Mouse (Mus musculus): Measurements from ENCODE around the gene Jam2. TPM values are rescaled to one million over a fixed set of nuclear protein-coding genes. Genes with fewer than 3 reads are reported as not detected.

Jam2 gene
- polyA plus RNA-seq (2015; fragmentation: Nextera tagmentation; extraction: Ambion mirVana), result 6.3 and 6.4 TPM in 2 replicates

DNA sequence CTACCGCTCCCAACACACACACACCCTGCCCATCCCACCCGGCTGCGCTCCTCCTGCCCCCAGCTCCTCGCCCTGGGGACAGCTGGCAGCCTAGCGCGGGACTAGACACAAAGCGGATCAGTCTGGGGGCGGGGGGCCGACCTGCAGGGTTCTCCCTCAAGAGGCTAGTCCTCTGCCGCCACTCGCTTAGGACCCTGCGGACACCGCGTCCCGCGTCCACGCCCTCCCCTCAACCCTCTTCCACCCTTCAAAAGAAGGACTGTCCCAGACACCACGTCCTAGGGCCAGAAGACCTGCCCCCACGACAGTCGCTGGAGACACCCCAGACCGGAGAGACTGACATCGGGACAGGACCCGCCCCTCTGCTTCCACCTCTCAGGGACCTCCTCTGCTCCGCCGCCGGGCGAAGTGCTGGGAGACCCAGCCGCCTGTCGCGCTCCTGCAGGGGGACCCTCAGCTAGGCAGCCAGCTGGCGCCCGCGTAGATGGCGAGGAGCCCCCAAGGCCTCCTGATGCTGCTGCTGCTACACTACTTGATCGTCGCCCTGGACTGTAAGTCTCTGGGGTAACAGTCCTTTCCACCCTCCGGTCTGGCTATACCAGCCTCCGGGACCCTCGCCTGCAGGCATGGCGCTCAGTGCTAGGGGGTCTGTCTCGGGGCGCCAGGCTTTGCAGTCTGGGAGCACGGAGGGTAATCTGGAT lies at the start of gene Jam2:
Gene Jam2 (plus strand): TSS at position 121 of the 701 bp plus-strand sequence.
- H3K27ac ChIP-seq (replicated peaks), result peak within 1 kb of the TSS; percentile 45
- peak within 1 kb of the TSS; percentile 98 for H3K4me2 ChIP-seq (replicated peaks; ENCODE audit: low read depth)
- H3K4me3 ChIP-seq (ENCODE audit: low read depth, low read length), result peak within 1 kb of the TSS; percentile 59
- DNase-seq (ENCODE audit: low spot score) (peak; percentile 41), ATAC-seq (ENCODE audit: low FRiP score, low TSS enrichment) (peak; percentile 64)
- peak within 1 kb of the TSS; percentile 56 for H3K9ac ChIP-seq (ENCODE audit: low read length)
- H3K4me1 ChIP-seq (replicated peaks; ENCODE audit: control insufficient read depth, insufficient read depth), result no peaks in the 10 kb centered on the region
- H3K27me3 ChIP-seq (ENCODE audit: control insufficient read depth, insufficient read depth, low read length), result no peaks in the 10 kb centered on the region
- TF ChIP-seq EP300 (optimal IDR thresholded peaks at IDR 0.05), result no peak
- no peak for TF ChIP-seq CTCF (IDR thresholded peaks at IDR 0.05; ENCODE audit: low read depth)
- under 1% methylated on average over 42 of the region's 43 CpGs for WGBS
- H3K36me3 ChIP-seq (ENCODE audit: control insufficient read depth, insufficient read depth, low read length), result no peaks in the 10 kb centered on the region
- no peaks in the 10 kb centered on the region for H3K9me3 ChIP-seq (ENCODE audit: control insufficient read depth, low read length)

DNA sequence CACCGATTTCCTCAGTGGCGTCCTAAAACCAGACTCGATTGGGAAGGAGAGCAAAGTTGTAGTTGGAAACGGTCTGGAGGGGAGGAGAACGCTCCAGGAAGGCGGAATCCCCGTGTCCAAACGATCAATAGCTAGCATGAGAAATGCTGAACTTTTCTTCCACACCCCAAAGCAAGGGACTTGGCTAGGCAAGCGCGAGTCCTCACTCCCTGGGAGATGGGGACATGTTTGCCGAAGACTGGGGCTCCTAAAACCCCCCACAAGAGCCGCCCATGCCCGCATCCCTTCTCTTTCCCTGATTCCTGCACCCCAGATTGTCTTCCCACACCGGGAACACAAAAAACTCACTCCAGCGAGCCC lies 39.1 kb upstream of the Jam2 start:
- peak; percentile 22 for ATAC-seq (ENCODE audit: low FRiP score, low TSS enrichment)

DNA sequence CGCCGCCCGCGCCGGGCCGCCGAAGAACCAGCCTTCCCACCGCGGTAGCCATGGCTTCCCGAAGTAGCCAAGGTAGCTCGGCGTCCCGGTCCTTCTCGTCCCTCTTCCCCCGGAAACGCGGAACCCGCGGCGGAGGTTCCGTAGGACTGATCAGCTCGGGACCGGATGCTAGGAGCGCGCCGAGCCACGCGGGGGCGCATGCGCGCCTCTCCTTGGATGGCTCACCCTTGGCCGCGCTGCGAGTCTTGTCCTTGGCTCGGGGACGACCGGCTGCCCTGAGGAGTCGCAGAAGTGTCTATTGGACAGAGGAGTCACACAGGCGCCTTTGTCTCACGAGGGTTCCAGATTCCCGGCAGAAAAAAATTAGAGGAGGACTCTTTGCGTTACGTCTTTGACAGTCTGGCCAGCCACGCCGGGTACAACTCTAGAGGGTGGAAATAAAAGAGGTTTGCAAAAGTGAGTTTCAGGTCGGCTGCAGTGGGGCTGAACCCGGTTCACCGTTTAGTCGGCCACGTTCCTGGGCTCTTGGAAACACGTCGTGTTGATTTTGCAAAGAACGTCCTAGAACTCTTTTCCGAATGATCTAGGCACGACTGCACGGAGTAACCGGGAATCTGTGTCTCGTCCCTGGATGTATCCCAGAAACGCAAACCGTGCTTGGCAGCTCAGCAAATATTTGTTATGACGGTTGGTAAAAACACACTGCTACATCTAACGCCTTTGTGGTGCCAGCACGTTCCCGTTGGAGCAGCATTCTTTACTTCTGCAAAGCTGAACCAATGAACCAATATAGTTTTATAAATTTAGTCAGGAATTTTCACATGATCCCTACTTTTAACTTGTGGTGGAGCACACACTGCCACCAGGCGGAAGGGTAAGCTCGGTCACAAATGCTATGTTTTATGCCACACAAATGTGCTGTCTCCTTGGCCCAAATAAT lies 38.5 kb upstream of the Jam2 start, which contains the start of gene Mrpl39:
Gene Mrpl39 (minus strand): TSS at position 577 of the 940 bp plus-strand sequence.
- under 1% methylated on average over 66 of the region's 66 CpGs for WGBS
- ATAC-seq (ENCODE audit: low FRiP score, low TSS enrichment) (peak; percentile 99), DNase-seq (ENCODE audit: low spot score) (peak; percentile 97)
- peak; percentile 91 for TF ChIP-seq CTCF (IDR thresholded peaks at IDR 0.05; ENCODE audit: low read depth)
- no peak for TF ChIP-seq EP300 (optimal IDR thresholded peaks at IDR 0.05)
- Histone ChIP-seq H3K4me3 (ENCODE audit: low read depth, low read length) (peak within 1 kb of the TSS; percentile 80), H3K36me3 (ENCODE audit: control insufficient read depth, insufficient read depth, low read length) (0 out of 2 replicates have a peak, but pooled peaks cover 3% of the 10 kb centered on the region), H3K27ac (replicated peaks) (peak within 1 kb of the TSS; percentile 76), H3K9ac (ENCODE audit: low read length) (peak within 1 kb of the TSS; percentile 84), H3K27me3 (ENCODE audit: control insufficient read depth, insufficient read depth, low read length) (no peaks in the 10 kb centered on the region), H3K4me2 (replicated peaks; ENCODE audit: low read depth) (peak within 1 kb of the TSS; percentile 81), H3K4me1 (replicated peaks; ENCODE audit: control insufficient read depth, insufficient read depth) (0 out of 2 replicates have a peak, but pooled peaks cover 2% of the 10 kb centered on the region), H3K9me3 (ENCODE audit: control insufficient read depth, low read length) (no peaks in the 10 kb centered on the region)

More for the DNA sequence above, 39.1 kb upstream of the Jam2 start:
- Histone ChIP-seq H3K4me1 (replicated peaks; ENCODE audit: control insufficient read depth, insufficient read depth) (0 out of 2 replicates have a peak, but pooled peaks cover 2% of the 10 kb centered on the region), H3K9me3 (ENCODE audit: control insufficient read depth, low read length) (no peaks in the 10 kb centered on the region), H3K27me3 (ENCODE audit: control insufficient read depth, insufficient read depth, low read length) (no peaks in the 10 kb centered on the region), H3K9ac (ENCODE audit: low read length) (peak overlapping the region; percentile 84), H3K36me3 (ENCODE audit: control insufficient read depth, insufficient read depth, low read length) (peaks cover 6% of the 10 kb centered on the region; the same call in 1 of the 2 replicates), H3K27ac (replicated peaks) (peak overlapping the region; percentile 65), H3K4me2 (replicated peaks; ENCODE audit: low read depth) (peak overlapping the region; percentile 81), H3K4me3 (ENCODE audit: low read depth, low read length) (peak overlapping the region; percentile 80)
- no peak for DNase-seq (ENCODE audit: low spot score)
- WGBS, result 1% methylated on average over 15 of the region's 15 CpGs
- TF ChIP-seq EP300 (optimal IDR thresholded peaks at IDR 0.05) (no peak), CTCF (IDR thresholded peaks at IDR 0.05; ENCODE audit: low read depth) (no peak)

DNA sequence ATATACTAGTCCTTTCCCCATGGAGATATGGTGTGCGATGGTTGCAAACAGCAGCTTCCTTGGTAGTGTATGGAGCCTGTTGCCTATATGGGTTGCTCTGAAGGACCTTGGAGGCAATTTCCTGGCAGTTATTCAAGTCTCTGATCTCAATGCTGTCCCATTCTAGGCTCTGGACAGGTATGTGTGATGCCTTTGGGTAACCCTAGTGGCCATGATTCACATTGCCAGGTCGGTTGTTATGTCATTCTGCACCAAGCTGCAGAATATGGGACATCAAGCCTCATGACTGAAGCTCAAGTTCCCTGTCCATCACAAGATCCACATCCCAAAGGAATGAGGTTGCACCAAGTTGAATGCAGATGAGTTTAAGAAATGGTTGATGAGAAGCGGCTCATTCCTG lies 36.6 kb upstream of the Jam2 start:
- H3K4me2 ChIP-seq (replicated peaks; ENCODE audit: low read depth), result no peak overlapping the region
- H3K27me3 ChIP-seq (ENCODE audit: control insufficient read depth, insufficient read depth, low read length), result no peaks in the 10 kb centered on the region
- TF ChIP-seq CTCF (IDR thresholded peaks at IDR 0.05; ENCODE audit: low read depth), result peak; percentile 45
- TF ChIP-seq EP300 (optimal IDR thresholded peaks at IDR 0.05), result no peak
- no peak for ATAC-seq (ENCODE audit: low FRiP score, low TSS enrichment)
- no peaks in the 10 kb centered on the region for H3K9me3 ChIP-seq (ENCODE audit: control insufficient read depth, low read length)
- H3K27ac ChIP-seq (replicated peaks), result no peak overlapping the region
- H3K4me1 ChIP-seq (replicated peaks; ENCODE audit: control insufficient read depth, insufficient read depth), result 0 out of 2 replicates have a peak, but pooled peaks cover 2% of the 10 kb centered on the region
- H3K4me3 ChIP-seq (ENCODE audit: low read depth, low read length), result no peak overlapping the region
- H3K36me3 ChIP-seq (ENCODE audit: control insufficient read depth, insufficient read depth, low read length), result no peaks in the 10 kb centered on the region
- no peak overlapping the region for H3K9ac ChIP-seq (ENCODE audit: low read length)
- DNase-seq (ENCODE audit: low spot score), result no peak
- 81% methylated on average over 3 of the region's 3 CpGs for WGBS

DNA sequence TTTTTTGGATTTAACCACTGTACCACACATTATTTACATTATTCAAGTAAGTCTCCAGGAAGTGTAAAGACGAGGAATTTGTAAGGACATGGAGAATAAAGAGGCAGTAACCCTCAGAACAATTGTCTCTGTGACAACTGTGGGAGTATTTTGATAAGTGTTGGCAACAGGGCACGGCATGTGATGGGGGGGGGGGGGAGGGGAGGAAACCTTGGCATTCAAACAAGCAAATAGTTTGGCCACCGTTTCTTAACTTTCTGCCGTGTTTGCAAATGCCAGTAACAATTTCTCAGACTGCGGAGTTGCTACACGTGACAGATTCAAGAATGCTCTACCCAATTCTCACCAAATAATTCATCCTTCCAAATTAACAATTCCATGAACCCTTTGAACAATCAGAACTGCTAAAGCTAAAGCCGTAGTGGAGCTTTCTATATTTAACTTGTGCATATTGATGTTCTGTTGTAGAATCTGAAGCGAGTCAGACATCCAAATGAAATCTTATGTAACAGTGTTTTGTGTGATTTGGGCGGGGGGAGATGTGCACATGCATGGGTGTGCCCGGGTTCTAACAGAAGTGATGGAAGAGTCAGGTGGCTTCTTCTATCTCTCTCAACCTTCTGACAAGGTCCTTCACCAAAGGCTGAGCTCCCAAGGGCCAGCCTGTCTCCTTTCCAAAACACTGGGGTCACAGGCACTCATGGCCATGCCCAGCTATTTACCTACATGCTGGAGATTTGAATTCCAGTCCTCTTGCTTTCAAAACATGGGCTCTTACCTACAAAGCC lies 29.0 kb upstream of the Jam2 start:
- Histone ChIP-seq H3K27me3 (ENCODE audit: control insufficient read depth, insufficient read depth, low read length) (no peaks in the 10 kb centered on the region), H3K9ac (ENCODE audit: low read length) (no peak overlapping the region), H3K36me3 (ENCODE audit: control insufficient read depth, insufficient read depth, low read length) (no peaks in the 10 kb centered on the region), H3K4me3 (ENCODE audit: low read depth, low read length) (no peak overlapping the region), H3K9me3 (ENCODE audit: control insufficient read depth, low read length) (no peaks in the 10 kb centered on the region), H3K27ac (replicated peaks) (no peak overlapping the region), H3K4me2 (replicated peaks; ENCODE audit: low read depth) (no peak overlapping the region), H3K4me1 (replicated peaks; ENCODE audit: control insufficient read depth, insufficient read depth) (no peaks in the 10 kb centered on the region)
- ATAC-seq (ENCODE audit: low FRiP score, low TSS enrichment) (no peak), DNase-seq (ENCODE audit: low spot score) (no peak)
- 46% methylated on average over 10 of the region's 10 CpGs for WGBS
- TF ChIP-seq EP300 (optimal IDR thresholded peaks at IDR 0.05) (no peak), CTCF (IDR thresholded peaks at IDR 0.05; ENCODE audit: low read depth) (no peak)
